Mouse (Mus musculus) heart, adult 10 weeks (tissue): ENCODE measurements around the gene Zbtb34. TPM values are rescaled to one million over a fixed set of nuclear protein-coding genes. Genes with fewer than 3 reads are reported as not detected.

Experiments used
- polyA plus RNA-seq: library from polyadenylated mRNA; stranded (reverse); fragments of 350-450 nt; fragmentation: Illumina TruSeq; extraction: RNeasy Lipid Tissue Mini Kit (QIAGEN cat#74804); gene quantifications from one replicate; pipeline ENCODE4 v1.2.3, GENCODE M21; 2014; ENCODE audit warnings: low read depth, low replicate concordance

Gene Zbtb34
- 3.0 TPM for polyA plus RNA-seq

GRCm38 (mm10) chr2:33430771-33431699 lies at the start of gene Zbtb34:
TSS of gene Zbtb34 (minus strand) at chr2:33431324.

GRCm38 (mm10) chr2:33468466-33469097 lies 37.5 kb upstream of the Zbtb34 start, which contains the start of gene Zbtb43:
TSS of gene Zbtb43 (minus strand) at chr2:33468559.

DNA sequence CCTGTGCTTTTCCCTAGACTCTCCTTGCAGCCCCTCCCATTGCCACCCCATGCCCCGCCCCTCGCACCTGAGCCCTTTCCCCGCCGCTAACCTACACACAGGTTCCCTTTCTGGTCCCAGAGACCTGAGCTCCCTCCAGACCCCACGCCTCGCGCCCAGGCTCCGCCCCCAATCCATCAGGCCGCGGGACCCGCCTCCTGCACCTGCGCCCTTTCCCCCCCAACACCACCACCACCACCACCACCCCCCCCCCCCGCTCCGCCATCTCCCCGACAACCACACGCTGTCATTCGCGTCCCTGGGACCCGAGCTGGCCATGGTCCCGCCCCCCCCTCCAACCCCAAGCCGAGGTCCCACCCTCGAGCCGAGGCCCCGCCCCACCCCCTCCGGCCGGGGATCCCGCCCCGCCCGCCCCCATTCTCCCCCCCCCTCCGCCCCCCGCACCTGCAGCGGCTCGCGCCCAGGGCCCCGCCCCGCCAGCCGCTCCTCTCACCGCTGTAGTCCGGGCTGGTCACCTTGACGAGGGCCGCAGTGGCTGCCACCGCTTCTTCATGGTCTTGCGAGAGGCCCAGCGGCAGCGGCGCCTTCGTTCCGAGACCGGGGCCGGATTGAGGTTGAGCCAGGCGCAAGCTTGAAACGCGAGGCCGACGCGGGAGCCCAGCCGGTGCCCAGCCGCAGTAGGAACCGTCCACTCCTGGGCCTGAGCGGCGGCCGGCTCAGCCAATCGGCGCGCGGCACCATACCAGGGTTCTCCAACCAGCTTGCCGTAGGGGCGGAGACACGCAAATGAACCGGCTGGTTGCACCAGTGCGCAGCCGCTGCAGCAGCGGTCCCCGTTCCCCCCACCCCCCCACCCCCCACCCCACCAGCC lies 60.1 kb downstream of the Zbtb34 start, which contains the start of gene Ralgps1:
TSS of gene Ralgps1 (minus strand) at position 710 of the 871 bp plus-strand sequence.

Other genes starting within 250 kb of the Zbtb34 start
- 66.1 TPM for gene Angptl2, start 215.3 kb downstream of the Zbtb34 start, polyA plus RNA-seq
- gene Ralgps1, start 59.8 kb downstream of the Zbtb34 start, polyA plus RNA-seq, result 5.1 TPM
- gene Zbtb43, start 37.2 kb upstream of the Zbtb34 start, polyA plus RNA-seq, result 17.8 TPM
- 0.08 TPM for gene Lmx1b, start 209.2 kb upstream of the Zbtb34 start, polyA plus RNA-seq